Mouse (Mus musculus) heart, embryonic 12.5 days (tissue): ENCODE measurements at regions not wholly inside any gene's neighbourhood (a gene's known extent, or its start where the extent isn't known, plus 50 kb on each side); places are given as distances from the start of the nearest gene placed in this dataset.
A peak's percentile ranks its signal among the peaks of the same experiment; 100 is the strongest.

ENCODE experiments used
- ATAC-seq: fragments of 200-750 bp; cut with Nextera tagmentation; 2 replicates; pipeline ENCODE4 v1.8.0; 2017; ENCODE audit warnings: moderate TSS enrichment, moderate library complexity; ENCODE audit not compliant: insufficient number of reproducible peaks, low FRiP score
- H3K27ac ChIP-seq: fragments of 300-500 bp; sonication (generic); 2 replicates; pipeline ENCODE4 v1.5.1; 2016; ENCODE audit warnings: mild to moderate bottlenecking, moderate library complexity; ENCODE audit not compliant: poor library complexity, severe bottlenecking
- H3K27me3 ChIP-seq: fragments of 300-500 bp; sonication (generic); replicated peaks from 2 replicates; pipeline ENCODE4 v1.6.1; 2016; ENCODE audit warnings: mild to moderate bottlenecking, moderate library complexity
- H3K36me3 ChIP-seq: fragments of 300-500 bp; sonication (generic); 2 replicates; pipeline ENCODE4 v1.6.1; 2016; ENCODE audit warnings: mild to moderate bottlenecking, moderate library complexity
- H3K4me1 ChIP-seq: fragments of 300-500 bp; sonication (generic); replicated peaks from 2 replicates; pipeline ENCODE4 v1.6.1; 2016; ENCODE audit warnings: mild to moderate bottlenecking
- H3K4me2 ChIP-seq: fragments of 300-500 bp; sonication (generic); 2 replicates; pipeline ENCODE4 v1.6.1; 2016; ENCODE audit warnings: mild to moderate bottlenecking, moderate library complexity
- H3K4me3 ChIP-seq: fragments of 300-500 bp; sonication (generic); 2 replicates; pipeline ENCODE4 v1.5.1; 2016; ENCODE audit warnings: mild to moderate bottlenecking
- H3K9ac ChIP-seq: fragments of 300-500 bp; sonication (generic); 2 replicates; pipeline ENCODE4 v1.6.1; 2016; ENCODE audit warnings: mild to moderate bottlenecking, moderate library complexity
- H3K9me3 ChIP-seq: fragments of 300-500 bp; sonication (generic); replicated peaks from 2 replicates; pipeline ENCODE4 v1.6.1; 2016; ENCODE audit warnings: mild to moderate bottlenecking, moderate library complexity
- WGBS: fragments of 180-500 bp; shearing (Covaris S2); methylation state at CpG from one replicate; pipeline ENCODE4 v1.1.7; 2016; 5-methylcytosine and 5-hydroxymethylcytosine counted together

DNA sequence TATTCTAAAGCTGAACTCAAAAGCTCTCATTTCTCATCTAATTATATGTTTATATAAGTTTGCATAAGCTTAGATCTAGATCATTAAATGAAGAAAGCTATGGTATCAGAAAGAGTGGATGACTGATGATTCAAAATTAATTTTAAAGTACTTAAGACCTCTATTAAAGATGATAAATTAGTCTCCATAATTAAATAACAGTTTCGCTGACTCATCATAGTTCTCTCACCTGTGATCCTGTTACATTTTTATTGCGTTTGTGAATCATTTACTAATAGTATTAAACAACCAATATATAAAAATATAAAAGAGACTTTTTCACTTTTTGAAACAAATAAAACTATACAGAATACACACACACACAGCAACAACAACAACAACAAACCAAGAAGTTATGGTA, 290.8 kb upstream of the Gm11146 start:
- H3K36me3 ChIP-seq: no peaks in the 10 kb centered on the region
- no peak overlapping the region for H3K9ac ChIP-seq
- H3K4me3 ChIP-seq: no peak overlapping the region
- WGBS: 74% methylated on average over 2 of the region's 2 CpGs
- no peaks in the 10 kb centered on the region for H3K9me3 ChIP-seq
- H3K4me2 ChIP-seq: no peak overlapping the region
- ATAC-seq: no peak
- no peak overlapping the region for H3K27ac ChIP-seq
- H3K4me1 ChIP-seq: no peaks in the 10 kb centered on the region
- no peaks in the 10 kb centered on the region for H3K27me3 ChIP-seq

DNA sequence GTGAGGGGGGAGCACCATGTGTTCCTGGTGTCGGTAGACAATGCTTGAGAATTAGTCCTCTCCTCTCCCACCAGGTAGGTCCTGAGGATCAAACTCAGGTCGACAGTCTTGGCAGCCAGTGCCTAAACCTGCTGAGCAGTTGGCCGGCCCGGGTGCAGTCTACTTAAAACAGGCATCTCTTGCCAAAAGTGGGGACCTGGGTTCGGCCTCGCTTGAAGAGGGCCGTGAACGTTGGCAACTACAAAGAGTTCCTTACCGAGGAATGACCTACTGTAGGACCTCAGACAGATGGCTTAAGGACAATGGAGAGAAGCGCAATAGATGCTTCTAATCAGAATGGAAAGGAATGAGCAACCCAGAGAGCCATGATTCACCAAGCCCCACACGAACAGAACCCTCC, 287.5 kb upstream of the Gm11146 start:
- no peak for ATAC-seq
- WGBS: 85% methylated on average over 11 of the region's 11 CpGs

DNA sequence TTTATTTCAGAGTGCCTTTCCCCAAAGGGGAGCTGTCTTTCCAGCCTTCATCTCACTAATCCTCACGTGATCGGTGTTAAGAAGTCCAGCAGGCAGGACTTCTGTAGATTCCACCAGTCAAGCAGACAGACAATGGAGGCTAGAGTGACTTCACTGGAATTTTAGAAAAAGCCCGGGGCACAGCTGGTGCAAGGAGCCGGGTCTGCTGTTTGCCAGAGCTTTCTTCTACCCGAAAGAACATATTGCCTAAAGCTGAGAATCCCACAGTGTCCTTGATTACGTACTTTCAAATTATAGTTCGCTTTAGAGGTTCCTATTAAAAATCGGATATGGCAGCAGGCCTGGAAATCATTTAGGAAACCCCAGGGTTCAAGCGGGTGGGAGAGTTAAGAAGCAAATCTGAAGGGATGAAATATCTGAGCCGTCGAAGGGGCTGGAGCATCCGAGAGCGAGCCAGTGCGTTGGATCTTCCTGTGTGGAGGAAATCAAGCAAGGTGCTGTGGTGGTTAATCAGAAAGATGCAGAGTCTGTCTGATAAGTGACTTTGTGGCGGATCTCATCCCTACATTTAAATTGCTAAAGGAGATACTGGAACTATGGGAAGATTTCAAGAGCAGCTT, 283.3 kb upstream of the Gm11146 start:
- no peaks in the 10 kb centered on the region for H3K36me3 ChIP-seq
- no peak overlapping the region for H3K4me3 ChIP-seq
- 72% methylated on average over 15 of the region's 15 CpGs for WGBS
- no peak overlapping the region for H3K4me2 ChIP-seq
- H3K9me3 ChIP-seq: no peaks in the 10 kb centered on the region
- ATAC-seq: no peak
- no peaks in the 10 kb centered on the region for H3K27me3 ChIP-seq
- H3K9ac ChIP-seq: no peak overlapping the region
- H3K27ac ChIP-seq: no peak overlapping the region
- no peaks in the 10 kb centered on the region for H3K4me1 ChIP-seq

More for the DNA sequence above, 287.5 kb upstream of the Gm11146 start:
- Histone ChIP-seq H3K4me1 (no peaks in the 10 kb centered on the region), H3K27ac (no peak overlapping the region), H3K4me3 (no peak overlapping the region), H3K27me3 (no peaks in the 10 kb centered on the region), H3K36me3 (no peaks in the 10 kb centered on the region), H3K4me2 (no peak overlapping the region), H3K9me3 (no peaks in the 10 kb centered on the region), H3K9ac (no peak overlapping the region)

DNA sequence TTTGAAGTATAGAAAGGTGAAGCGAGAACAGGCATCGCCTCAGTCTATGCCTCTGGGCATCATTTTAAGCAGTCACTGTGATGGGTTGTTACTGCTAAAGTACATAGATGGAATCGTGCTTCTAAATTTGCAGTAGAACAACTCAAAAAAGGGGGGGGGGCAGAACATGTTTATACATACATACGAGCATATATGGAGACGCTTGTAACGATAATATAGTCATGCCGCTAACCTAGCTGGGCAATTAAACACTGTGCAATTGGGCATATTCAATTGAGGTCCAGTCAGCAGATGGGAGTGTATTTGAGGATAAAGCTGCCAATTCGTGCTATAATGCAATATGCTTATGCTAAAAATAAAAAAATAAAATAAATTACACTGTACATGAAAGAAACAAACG, 282.6 kb upstream of the Gm11146 start:
- no peak overlapping the region for H3K27ac ChIP-seq
- no peak overlapping the region for H3K9ac ChIP-seq
- no peak overlapping the region for H3K4me2 ChIP-seq
- H3K36me3 ChIP-seq: no peaks in the 10 kb centered on the region
- no peak overlapping the region for H3K4me3 ChIP-seq
- 87% methylated on average over 9 of the region's 9 CpGs for WGBS
- H3K27me3 ChIP-seq: no peaks in the 10 kb centered on the region
- no peak for ATAC-seq
- H3K9me3 ChIP-seq: no peaks in the 10 kb centered on the region
- no peaks in the 10 kb centered on the region for H3K4me1 ChIP-seq

DNA sequence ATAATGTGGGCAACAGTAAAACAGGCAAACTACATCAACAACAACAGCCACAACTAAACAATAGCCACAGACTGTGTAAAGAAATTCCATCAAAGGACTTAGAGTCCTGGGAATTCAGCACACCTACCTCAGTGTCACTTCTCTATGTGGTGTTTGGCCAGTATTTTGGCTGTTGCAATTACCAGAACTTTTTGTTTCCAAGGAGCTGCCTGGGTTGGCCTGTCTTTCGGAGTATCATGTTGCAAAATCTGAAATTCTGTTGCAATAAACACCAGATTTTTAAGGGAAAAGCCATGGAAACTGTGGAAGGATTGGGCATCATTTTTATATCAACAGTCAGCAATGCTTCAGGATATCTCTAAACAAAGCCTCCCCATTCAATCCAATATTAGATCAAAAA, 275.1 kb upstream of the Gm11146 start:
- 74% methylated on average over 1 of the region's 1 CpGs for WGBS
- H3K36me3 ChIP-seq: no peaks in the 10 kb centered on the region

DNA sequence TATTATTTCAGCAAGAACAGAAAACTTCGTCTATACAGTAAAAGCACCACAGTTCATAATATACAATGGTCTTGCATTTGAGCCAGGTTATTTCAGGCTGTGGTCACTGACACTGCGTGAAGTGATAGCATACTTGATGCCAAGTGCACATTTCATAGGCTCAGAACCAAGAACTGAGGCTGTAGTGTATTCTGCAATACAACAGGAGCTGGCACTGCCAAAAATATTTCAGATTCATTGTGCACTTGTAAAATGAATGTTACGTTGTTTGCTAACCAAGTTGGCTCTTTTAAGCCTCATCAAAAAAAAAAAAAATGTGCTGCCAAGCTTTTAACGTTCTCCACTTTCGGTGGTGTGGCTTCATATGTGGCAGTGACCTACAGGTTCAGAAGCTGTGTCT, 261.4 kb upstream of the Gm11146 start:
- no peak overlapping the region for H3K4me3 ChIP-seq
- ATAC-seq: no peak
- H3K4me2 ChIP-seq: no peak overlapping the region
- no peak overlapping the region for H3K27ac ChIP-seq
- H3K9me3 ChIP-seq: no peaks in the 10 kb centered on the region
- H3K36me3 ChIP-seq: no peaks in the 10 kb centered on the region
- WGBS: 82% methylated on average over 5 of the region's 5 CpGs
- H3K9ac ChIP-seq: no peak overlapping the region
- H3K27me3 ChIP-seq: no peaks in the 10 kb centered on the region
- no peaks in the 10 kb centered on the region for H3K4me1 ChIP-seq

More for the DNA sequence above, 275.1 kb upstream of the Gm11146 start:
- no peak overlapping the region for H3K4me2 ChIP-seq
- no peak overlapping the region for H3K4me3 ChIP-seq
- ATAC-seq: no peak
- H3K9me3 ChIP-seq: no peaks in the 10 kb centered on the region
- H3K27ac ChIP-seq: no peak overlapping the region
- no peaks in the 10 kb centered on the region for H3K4me1 ChIP-seq
- no peaks in the 10 kb centered on the region for H3K27me3 ChIP-seq
- no peak overlapping the region for H3K9ac ChIP-seq

DNA sequence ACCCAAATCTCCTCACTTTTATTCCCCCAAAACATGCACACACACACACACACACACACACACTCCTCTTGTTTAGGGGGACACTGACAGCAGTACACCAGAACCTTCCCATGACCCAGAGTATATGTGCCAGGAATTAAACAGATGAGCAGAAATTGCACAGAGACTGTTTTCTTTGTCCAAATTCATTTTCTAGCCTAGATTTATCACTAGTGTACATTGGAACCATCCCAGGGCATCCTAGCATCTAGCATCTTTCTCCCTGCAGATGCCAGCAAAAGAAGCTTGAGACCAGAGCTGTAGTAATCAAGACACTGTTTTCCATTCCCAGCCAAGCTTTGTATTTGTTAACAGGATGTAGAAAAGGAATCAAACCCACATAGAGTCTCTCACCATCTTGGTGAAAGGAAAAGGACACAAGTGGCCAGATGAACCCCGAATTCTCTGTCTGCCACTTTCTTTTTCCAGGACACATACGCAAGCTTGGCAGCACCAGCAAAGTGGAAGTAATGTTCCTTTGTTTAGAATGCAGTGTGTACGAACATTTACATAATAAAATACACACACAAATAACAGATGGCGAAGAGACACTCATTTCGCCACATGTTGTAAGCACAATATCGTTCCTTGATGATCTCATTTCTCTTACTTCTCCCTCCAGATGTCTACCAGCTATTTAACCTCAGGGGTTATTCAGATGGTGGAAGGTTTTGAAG, 250.3 kb upstream of the Gm11146 start:
- 84% methylated on average over 6 of the region's 6 CpGs for WGBS
- H3K36me3 ChIP-seq: no peaks in the 10 kb centered on the region
- no peaks in the 10 kb centered on the region for H3K27me3 ChIP-seq
- no peak overlapping the region for H3K4me3 ChIP-seq
- no peak for ATAC-seq
- no peak overlapping the region for H3K27ac ChIP-seq
- no peak overlapping the region for H3K9ac ChIP-seq
- H3K4me2 ChIP-seq: no peak overlapping the region
- H3K4me1 ChIP-seq: no peaks in the 10 kb centered on the region
- H3K9me3 ChIP-seq: no peaks in the 10 kb centered on the region

DNA sequence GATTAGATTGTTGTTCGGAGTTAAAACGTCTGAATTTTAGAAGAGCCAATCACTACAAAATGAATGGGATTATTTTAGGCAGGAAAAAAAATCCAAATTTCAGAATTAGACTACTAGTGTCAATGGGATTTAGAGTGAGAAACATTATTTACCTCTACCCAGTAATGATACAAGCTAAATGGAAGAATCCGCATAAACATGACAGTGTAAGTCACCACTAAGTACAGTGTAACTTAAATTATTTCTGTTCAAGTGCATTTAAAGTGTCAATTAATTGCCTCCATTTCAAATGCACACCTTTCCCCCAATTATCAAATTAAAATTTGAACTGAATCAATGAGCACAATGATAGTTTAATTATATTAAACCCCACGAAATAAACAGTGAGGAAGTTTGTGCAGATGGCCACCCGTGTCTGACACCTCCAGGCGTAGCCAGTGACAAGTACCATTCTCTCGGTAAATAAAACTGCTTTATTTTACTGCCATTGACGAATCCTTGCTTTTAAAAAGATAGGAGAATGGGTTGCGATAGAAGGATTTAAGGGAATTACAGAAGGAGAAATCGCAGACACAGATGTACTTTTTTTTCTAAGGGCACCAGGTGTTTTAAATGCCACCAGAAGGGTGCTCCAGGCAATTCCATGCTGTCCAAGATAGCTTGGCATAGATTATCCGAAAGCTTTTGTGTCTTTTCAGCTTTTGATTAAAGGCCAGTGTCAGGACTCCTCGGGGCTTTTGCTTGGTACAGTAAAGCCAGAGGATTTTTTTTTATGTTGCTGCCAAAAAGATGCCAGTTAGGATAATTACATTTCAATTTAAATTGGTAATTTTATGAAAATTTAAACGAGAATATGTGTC, 249.5 kb upstream of the Gm11146 start:
- WGBS: 77% methylated on average over 13 of the region's 13 CpGs
- Histone ChIP-seq H3K4me1 (no peaks in the 10 kb centered on the region), H3K9me3 (no peaks in the 10 kb centered on the region), H3K36me3 (no peaks in the 10 kb centered on the region), H3K9ac (no peak overlapping the region), H3K4me3 (no peak overlapping the region), H3K27me3 (no peaks in the 10 kb centered on the region), H3K27ac (no peak overlapping the region), H3K4me2 (no peak overlapping the region)
- no peak for ATAC-seq

DNA sequence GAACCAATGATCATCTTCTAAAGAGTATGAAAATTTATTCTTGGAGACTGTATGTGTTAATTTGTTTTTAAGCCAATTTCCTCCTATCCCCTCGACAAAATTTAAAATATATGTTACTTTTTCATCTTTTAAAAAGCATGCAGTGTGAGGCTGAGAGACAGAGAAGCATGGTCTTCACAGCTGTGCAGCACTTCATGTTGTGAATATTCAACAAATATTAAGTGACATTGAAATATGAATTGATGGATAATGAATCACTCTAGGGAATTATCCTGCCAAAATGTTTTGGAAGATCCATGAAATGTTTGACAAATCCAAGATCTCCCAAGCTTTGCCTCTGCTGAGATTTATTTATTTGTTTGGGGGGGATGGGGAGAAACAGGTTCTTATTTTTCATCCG, 233.9 kb upstream of the Gm11146 start:
- H3K4me1 ChIP-seq: no peaks in the 10 kb centered on the region
- no peaks in the 10 kb centered on the region for H3K36me3 ChIP-seq
- no peak overlapping the region for H3K9ac ChIP-seq
- WGBS: 84% methylated on average over 2 of the region's 2 CpGs
- no peak overlapping the region for H3K27ac ChIP-seq
- no peak for ATAC-seq
- H3K4me3 ChIP-seq: no peak overlapping the region
- no peaks in the 10 kb centered on the region for H3K9me3 ChIP-seq
- H3K27me3 ChIP-seq: no peaks in the 10 kb centered on the region
- no peak overlapping the region for H3K4me2 ChIP-seq

DNA sequence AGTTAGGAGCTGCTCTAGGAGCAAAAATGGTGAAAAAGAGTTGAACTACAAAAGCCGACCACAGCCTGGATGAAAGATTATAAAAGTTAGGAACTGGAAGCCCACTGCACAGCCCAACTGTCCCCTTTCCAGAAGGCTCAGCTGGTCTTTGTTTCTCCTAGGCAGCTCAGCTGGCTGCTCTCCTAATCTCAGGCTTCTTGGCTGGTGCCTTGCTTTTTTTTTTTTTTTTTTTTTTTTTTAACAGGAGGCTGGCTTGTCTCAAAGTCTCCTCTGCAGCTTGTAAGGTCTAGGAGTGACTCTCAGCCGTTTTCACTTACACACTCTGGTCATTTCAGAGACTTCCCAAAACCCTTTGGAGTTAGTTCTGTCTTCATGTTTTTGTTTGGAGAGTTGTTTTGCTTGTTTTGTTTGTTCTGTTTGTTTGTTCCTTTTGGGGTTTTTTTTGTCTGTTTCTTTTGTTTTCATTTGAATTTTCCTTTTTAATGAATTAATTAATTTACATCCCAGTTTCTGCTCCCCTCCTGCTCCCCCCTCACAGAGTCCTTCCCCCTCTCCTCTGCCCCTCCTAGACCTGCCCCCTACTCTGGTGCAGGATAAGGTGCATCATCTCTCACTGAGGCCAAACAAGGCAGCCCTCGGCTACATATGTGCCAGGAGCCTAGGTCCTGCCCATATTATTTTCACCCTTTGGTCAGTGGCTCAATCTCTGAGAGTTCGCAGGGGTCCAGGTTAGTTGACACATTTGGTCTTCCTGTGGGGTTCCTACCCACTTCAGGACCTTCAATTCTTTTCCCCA, 225.6 kb upstream of the Gm11146 start:
- Histone ChIP-seq H3K27me3 (no peaks in the 10 kb centered on the region), H3K4me3 (no peak overlapping the region), H3K9me3 (no peaks in the 10 kb centered on the region), H3K4me1 (peaks cover 4% of the 10 kb centered on the region; the same call in 1 of the 2 replicates), H3K27ac (no peak overlapping the region), H3K36me3 (no peaks in the 10 kb centered on the region), H3K9ac (no peak overlapping the region), H3K4me2 (no peak overlapping the region)
- WGBS: 43% methylated on average over 4 of the region's 4 CpGs
- peak; percentile 73; the same call in 1 of the 2 replicates for ATAC-seq

DNA sequence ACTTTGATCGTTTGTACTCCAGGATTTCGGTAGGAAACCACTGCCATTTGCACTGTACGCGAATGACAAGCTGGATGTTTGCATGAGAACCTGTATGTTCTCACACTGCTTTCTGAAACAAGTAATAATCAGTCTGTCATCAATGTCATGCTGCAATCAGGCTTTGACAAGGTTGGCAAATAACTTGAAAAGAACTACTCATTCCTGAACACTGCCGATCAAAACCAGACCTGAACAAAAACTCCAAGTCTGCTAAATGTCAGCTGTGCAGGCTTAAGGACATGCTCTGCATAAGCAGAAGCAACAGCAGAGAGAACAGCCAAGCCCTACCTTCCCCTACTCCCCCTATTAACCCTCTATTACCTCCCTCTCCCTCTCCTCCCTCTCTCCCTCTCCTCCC, 197.8 kb upstream of the Gm11146 start:
- 0 out of 2 replicates have a peak, but pooled peaks have one; percentile 42 for ATAC-seq
- Histone ChIP-seq H3K4me1 (no peaks in the 10 kb centered on the region), H3K9ac (no peak overlapping the region), H3K4me3 (no peak overlapping the region), H3K36me3 (no peaks in the 10 kb centered on the region), H3K27me3 (no peaks in the 10 kb centered on the region), H3K4me2 (no peak overlapping the region), H3K27ac (no peak overlapping the region), H3K9me3 (no peaks in the 10 kb centered on the region)
- WGBS: 42% methylated on average over 5 of the region's 5 CpGs
